Mouse (Mus musculus): Measurements from ENCODE around the gene Zc3h14. TPM values are rescaled to one million over a fixed set of nuclear protein-coding genes. Genes with fewer than 3 reads are reported as not detected.
A peak's percentile ranks its signal among the peaks of the same experiment; 100 is the strongest.

Gene Zc3h14
- polyA plus RNA-seq, 1 experiment, result 74.7 TPM

- peaks cover 11% of the 10 kb centered on the region; the same call in 1 of the 2 replicates for H3K4me1 ChIP-seq (ENCODE audit: control insufficient read depth, insufficient read depth, low read length)
- 11% methylated on average over 7 of the region's 7 CpGs for WGBS
- H3K36me3 ChIP-seq (ENCODE audit: control insufficient read depth, insufficient read depth, low read length), result no peaks in the 10 kb centered on the region
- peak overlapping the region; percentile 73 for H3K4me3 ChIP-seq (ENCODE audit: insufficient read depth, low read depth, low read length)
- no peak for TF ChIP-seq POLR2A (IDR thresholded peaks at IDR 0.05; ENCODE audit: low read depth, low read length)
- no peak for TF ChIP-seq CTCF (conservative IDR thresholded peaks at IDR 0.05; ENCODE audit: insufficient read depth, insufficient read length, low read depth, low read length)
- peak overlapping the region; percentile 97 for H3K27ac ChIP-seq (ENCODE audit: insufficient read depth, low read depth, low read length)
- DNase-seq, result peak; percentile 23
- H3K27me3 ChIP-seq (replicated peaks; ENCODE audit: control insufficient read depth, insufficient read depth, low read length), result no peaks in the 10 kb centered on the region
Measured at GRCm38 (mm10) chr12:98737801-98738350, 8.9 kb upstream of the Zc3h14 start.

- H3K27ac ChIP-seq (ENCODE audit: insufficient read depth, low read depth, low read length), result no peak overlapping the region
- H3K36me3 ChIP-seq (ENCODE audit: control insufficient read depth, insufficient read depth, low read length), result no peaks in the 10 kb centered on the region
- TF ChIP-seq POLR2A (IDR thresholded peaks at IDR 0.05; ENCODE audit: low read depth, low read length) (no peak), CTCF (conservative IDR thresholded peaks at IDR 0.05; ENCODE audit: insufficient read depth, insufficient read length, low read depth, low read length) (no peak)
- no peaks in the 10 kb centered on the region for H3K27me3 ChIP-seq (replicated peaks; ENCODE audit: control insufficient read depth, insufficient read depth, low read length)
- 43% methylated on average over 3 of the region's 3 CpGs for WGBS
- no peak overlapping the region for H3K4me3 ChIP-seq (ENCODE audit: insufficient read depth, low read depth, low read length)
- no peak for DNase-seq
- no peaks in the 10 kb centered on the region for H3K4me1 ChIP-seq (ENCODE audit: control insufficient read depth, insufficient read depth, low read length)
Measured at GRCm38 (mm10) chr12:98741011-98741501, 5.7 kb upstream of the Zc3h14 start.

- 82% methylated on average over 4 of the region's 4 CpGs for WGBS
- Histone ChIP-seq H3K4me1 (ENCODE audit: control insufficient read depth, insufficient read depth, low read length) (peaks cover 3% of the 10 kb centered on the region; the same call in 1 of the 2 replicates), H3K4me3 (ENCODE audit: insufficient read depth, low read depth, low read length) (no peak overlapping the region), H3K27ac (ENCODE audit: insufficient read depth, low read depth, low read length) (no peak overlapping the region), H3K36me3 (ENCODE audit: control insufficient read depth, insufficient read depth, low read length) (no peaks in the 10 kb centered on the region), H3K27me3 (replicated peaks; ENCODE audit: control insufficient read depth, insufficient read depth, low read length) (no peaks in the 10 kb centered on the region)
- no peak for DNase-seq
- no peak for TF ChIP-seq POLR2A (IDR thresholded peaks at IDR 0.05; ENCODE audit: low read depth, low read length)
- TF ChIP-seq CTCF (conservative IDR thresholded peaks at IDR 0.05; ENCODE audit: insufficient read depth, insufficient read length, low read depth, low read length), result no peak
Measured at GRCm38 (mm10) chr12:98745626-98746025, 1.1 kb upstream of the Zc3h14 start.

GRCm38 (mm10) chr12:98746131-98746530 is 633 bp upstream of the Zc3h14 start:
- no peaks in the 10 kb centered on the region for H3K36me3 ChIP-seq (ENCODE audit: control insufficient read depth, insufficient read depth, low read length)
- H3K27me3 ChIP-seq (replicated peaks; ENCODE audit: control insufficient read depth, insufficient read depth, low read length), result no peaks in the 10 kb centered on the region
- H3K27ac ChIP-seq (ENCODE audit: insufficient read depth, low read depth, low read length), result no peak overlapping the region
- H3K4me3 ChIP-seq (ENCODE audit: insufficient read depth, low read depth, low read length), result no peak overlapping the region
- DNase-seq, result peak; percentile 80
- H3K4me1 ChIP-seq (ENCODE audit: control insufficient read depth, insufficient read depth, low read length), result peaks cover 3% of the 10 kb centered on the region; the same call in 1 of the 2 replicates
- TF ChIP-seq POLR2A (IDR thresholded peaks at IDR 0.05; ENCODE audit: low read depth, low read length), result no peak
- peak; percentile 81 for TF ChIP-seq CTCF (conservative IDR thresholded peaks at IDR 0.05; ENCODE audit: insufficient read depth, insufficient read length, low read depth, low read length)
- WGBS, result 18% methylated on average over 2 of the region's 2 CpGs

- H3K27me3 ChIP-seq (replicated peaks; ENCODE audit: control insufficient read depth, insufficient read depth, low read length), result no peaks in the 10 kb centered on the region
Measured at GRCm38 (mm10) chr12:98747380-98747753, 603 bp downstream of the Zc3h14 start.

GRCm38 (mm10) chr12:98757636-98758035 is 10.9 kb downstream of the Zc3h14 start:
- WGBS, result 85% methylated on average over 6 of the region's 6 CpGs
- no peak for TF ChIP-seq CTCF (conservative IDR thresholded peaks at IDR 0.05; ENCODE audit: insufficient read depth, insufficient read length, low read depth, low read length)
- no peak for TF ChIP-seq POLR2A (IDR thresholded peaks at IDR 0.05; ENCODE audit: low read depth, low read length)
- no peak for DNase-seq
- no peak overlapping the region for H3K27ac ChIP-seq (ENCODE audit: insufficient read depth, low read depth, low read length)
- no peaks in the 10 kb centered on the region for H3K27me3 ChIP-seq (replicated peaks; ENCODE audit: control insufficient read depth, insufficient read depth, low read length)
- H3K4me3 ChIP-seq (ENCODE audit: insufficient read depth, low read depth, low read length), result no peak overlapping the region
- H3K36me3 ChIP-seq (ENCODE audit: control insufficient read depth, insufficient read depth, low read length), result peaks cover 9% of the 10 kb centered on the region
- peaks cover 5% of the 10 kb centered on the region; the same call in 1 of the 2 replicates for H3K4me1 ChIP-seq (ENCODE audit: control insufficient read depth, insufficient read depth, low read length)

More at GRCm38 (mm10) chr12:98747380-98747753, 603 bp downstream of the Zc3h14 start:
- H3K4me1 ChIP-seq (ENCODE audit: control insufficient read depth, insufficient read depth, low read length), result peaks cover 3% of the 10 kb centered on the region; the same call in 1 of the 2 replicates
- H3K36me3 ChIP-seq (ENCODE audit: control insufficient read depth, insufficient read depth, low read length), result no peaks in the 10 kb centered on the region
- peak overlapping the region; percentile 83 for H3K4me3 ChIP-seq (ENCODE audit: insufficient read depth, low read depth, low read length)
- WGBS, result under 1% methylated on average over 14 of the region's 14 CpGs
- no peak for TF ChIP-seq CTCF (conservative IDR thresholded peaks at IDR 0.05; ENCODE audit: insufficient read depth, insufficient read length, low read depth, low read length)
- H3K27ac ChIP-seq (ENCODE audit: insufficient read depth, low read depth, low read length), result peak overlapping the region; percentile 66
- no peak for DNase-seq

- TF ChIP-seq POLR2A (IDR thresholded peaks at IDR 0.05; ENCODE audit: low read depth, low read length) (no peak), CTCF (conservative IDR thresholded peaks at IDR 0.05; ENCODE audit: insufficient read depth, insufficient read length, low read depth, low read length) (no peak)
- Histone ChIP-seq H3K27ac (ENCODE audit: insufficient read depth, low read depth, low read length) (no peak overlapping the region), H3K27me3 (replicated peaks; ENCODE audit: control insufficient read depth, insufficient read depth, low read length) (no peaks in the 10 kb centered on the region), H3K36me3 (ENCODE audit: control insufficient read depth, insufficient read depth, low read length) (peaks cover 9% of the 10 kb centered on the region), H3K4me1 (ENCODE audit: control insufficient read depth, insufficient read depth, low read length) (peaks cover 5% of the 10 kb centered on the region; the same call in 1 of the 2 replicates), H3K4me3 (ENCODE audit: insufficient read depth, low read depth, low read length) (no peak overlapping the region)
- WGBS, result 93% methylated on average over 6 of the region's 6 CpGs
- no peak for DNase-seq
Measured at GRCm38 (mm10) chr12:98759700-98760099, 12.9 kb downstream of the Zc3h14 start.

All from kidney, adult 2 months (tissue).